Mouse (Mus musculus): ENCODE data around the gene Tgif2. TPM values are rescaled to one million over a fixed set of nuclear protein-coding genes. Genes with fewer than 3 reads are reported as not detected.
"Not testable (repeated sequence)": the region's sequence is repeated elsewhere in the genome, so short reads cannot be mapped to it uniquely, and the experiment has no call there.

Gene Tgif2
- 79.8 and 87.5 TPM in 2 replicates for polyA plus RNA-seq (2015; fragmentation: Nextera tagmentation; extraction: Ambion mirVana)

GRCm38 (mm10) chr2:156839319-156840191, at the start of gene Tgif2:
Gene Tgif2, plus strand, starts transcription at chr2:156840007.
- peak; percentile 88 for ATAC-seq (ENCODE audit: low FRiP score, low read depth)
- WGBS: under 1% methylated on average over 61 of the region's 61 CpGs
- Histone ChIP-seq H3K4me2 (replicated peaks) (peak within 1 kb of the TSS; percentile 87), H3K4me3 (peak within 1 kb of the TSS; percentile 91), H3K27ac (peak within 1 kb of the TSS; percentile 98), H3K9me3 (no peaks in the 10 kb centered on the region), H3K36me3 (peaks cover 37% of the 10 kb centered on the region), H3K4me1 (peaks cover 47% of the 10 kb centered on the region), H3K9ac (peak within 1 kb of the TSS; percentile 93), H3K27me3 (no peaks in the 10 kb centered on the region)

GRCm38 (mm10) chr2:156798516-156798915, 41.3 kb upstream of the Tgif2 start:
- Histone ChIP-seq H3K36me3 (no peaks in the 10 kb centered on the region), H3K4me3 (no peak overlapping the region), H3K4me2 (replicated peaks) (no peak overlapping the region), H3K27ac (no peak overlapping the region), H3K9ac (no peak overlapping the region), H3K4me1 (no peaks in the 10 kb centered on the region), H3K9me3 (peaks cover 3% of the 10 kb centered on the region; the same call in 1 of the 2 replicates), H3K27me3 (no peaks in the 10 kb centered on the region)
- WGBS: 68% methylated on average over 1 of the region's 1 CpGs
- ATAC-seq (ENCODE audit: low FRiP score, low read depth): no peak

GRCm38 (mm10) chr2:156801045-156801444, 38.8 kb upstream of the Tgif2 start:
- 74% methylated on average over 4 of the region's 4 CpGs for WGBS
- Histone ChIP-seq H3K27me3 (no peaks in the 10 kb centered on the region), H3K4me2 (replicated peaks) (no peak overlapping the region), H3K9ac (no peak overlapping the region), H3K9me3 (peaks cover 3% of the 10 kb centered on the region; the same call in 1 of the 2 replicates), H3K36me3 (no peaks in the 10 kb centered on the region), H3K27ac (no peak overlapping the region), H3K4me1 (no peaks in the 10 kb centered on the region), H3K4me3 (no peak overlapping the region)
- no peak for ATAC-seq (ENCODE audit: low FRiP score, low read depth)

GRCm38 (mm10) chr2:156802116-156802515, 37.7 kb upstream of the Tgif2 start:
- H3K27ac ChIP-seq; H3K9me3 ChIP-seq; ATAC-seq (ENCODE audit: low FRiP score, low read depth); H3K4me3 ChIP-seq; H3K4me1 ChIP-seq; H3K36me3 ChIP-seq; H3K27me3 ChIP-seq; H3K9ac ChIP-seq; H3K4me2 ChIP-seq (replicated peaks): not testable (repeated sequence)
- 41% methylated on average over 9 of the region's 9 CpGs for WGBS

GRCm38 (mm10) chr2:156803698-156804372, 36.0 kb upstream of the Tgif2 start:
- no peak overlapping the region for H3K27ac ChIP-seq
- H3K9me3 ChIP-seq: no peaks in the 10 kb centered on the region
- no peak for ATAC-seq (ENCODE audit: low FRiP score, low read depth)
- H3K4me2 ChIP-seq (replicated peaks): no peak overlapping the region
- H3K4me1 ChIP-seq: no peaks in the 10 kb centered on the region
- 67% methylated on average over 4 of the region's 4 CpGs for WGBS
- H3K27me3 ChIP-seq: no peaks in the 10 kb centered on the region
- H3K4me3 ChIP-seq: no peak overlapping the region
- H3K9ac ChIP-seq: no peak overlapping the region
- no peaks in the 10 kb centered on the region for H3K36me3 ChIP-seq

GRCm38 (mm10) chr2:156804589-156804988, 35.2 kb upstream of the Tgif2 start:
- Histone ChIP-seq H3K27me3 (no peaks in the 10 kb centered on the region), H3K9me3 (no peaks in the 10 kb centered on the region), H3K4me2 (replicated peaks) (no peak overlapping the region), H3K4me3 (no peak overlapping the region), H3K9ac (no peak overlapping the region), H3K27ac (no peak overlapping the region), H3K36me3 (no peaks in the 10 kb centered on the region), H3K4me1 (peaks cover under 1% of the 10 kb centered on the region; the same call in 1 of the 2 replicates)
- WGBS: 87% methylated on average over 4 of the region's 4 CpGs
- no peak for ATAC-seq (ENCODE audit: low FRiP score, low read depth)

- Histone ChIP-seq H3K4me2 (replicated peaks) (no peak overlapping the region), H3K9ac (no peak overlapping the region), H3K27me3 (no peaks in the 10 kb centered on the region), H3K9me3 (no peaks in the 10 kb centered on the region), H3K4me3 (no peak overlapping the region), H3K36me3 (no peaks in the 10 kb centered on the region), H3K27ac (no peak overlapping the region), H3K4me1 (peaks cover 3% of the 10 kb centered on the region; the same call in 1 of the 2 replicates)
- WGBS: 69% methylated on average over 6 of the region's 6 CpGs
- ATAC-seq (ENCODE audit: low FRiP score, low read depth): no peak
Measured at GRCm38 (mm10) chr2:156806886-156807285, 32.9 kb upstream of the Tgif2 start.

GRCm38 (mm10) chr2:156809579-156809978, 30.2 kb upstream of the Tgif2 start:
- 48% methylated on average over 2 of the region's 2 CpGs for WGBS
- Histone ChIP-seq H3K9me3 (no peaks in the 10 kb centered on the region), H3K4me3 (no peak overlapping the region), H3K36me3 (no peaks in the 10 kb centered on the region), H3K4me2 (replicated peaks) (no peak overlapping the region), H3K27ac (no peak overlapping the region), H3K27me3 (no peaks in the 10 kb centered on the region), H3K9ac (no peak overlapping the region), H3K4me1 (peaks cover 23% of the 10 kb centered on the region)
- ATAC-seq (ENCODE audit: low FRiP score, low read depth): peak; percentile 28; the same call in 1 of the 2 replicates

- no peak overlapping the region for H3K4me2 ChIP-seq (replicated peaks)
- H3K36me3 ChIP-seq: no peaks in the 10 kb centered on the region
- no peak overlapping the region for H3K9ac ChIP-seq
- no peak overlapping the region for H3K27ac ChIP-seq
- H3K4me1 ChIP-seq: peaks cover 34% of the 10 kb centered on the region
- ATAC-seq (ENCODE audit: low FRiP score, low read depth): no peak
- no peaks in the 10 kb centered on the region for H3K27me3 ChIP-seq
- no peak overlapping the region for H3K4me3 ChIP-seq
- WGBS: 88% methylated on average over 10 of the region's 10 CpGs
- no peaks in the 10 kb centered on the region for H3K9me3 ChIP-seq
Measured at GRCm38 (mm10) chr2:156810716-156811115, 29.1 kb upstream of the Tgif2 start.

GRCm38 (mm10) chr2:156811556-156811955, 28.3 kb upstream of the Tgif2 start:
- H3K4me3 ChIP-seq: no peak overlapping the region
- no peaks in the 10 kb centered on the region for H3K36me3 ChIP-seq
- no peaks in the 10 kb centered on the region for H3K27me3 ChIP-seq
- H3K4me2 ChIP-seq (replicated peaks): no peak overlapping the region
- no peak overlapping the region for H3K27ac ChIP-seq
- ATAC-seq (ENCODE audit: low FRiP score, low read depth): no peak
- no peak overlapping the region for H3K9ac ChIP-seq
- WGBS: 60% methylated on average over 5 of the region's 5 CpGs
- no peaks in the 10 kb centered on the region for H3K9me3 ChIP-seq
- H3K4me1 ChIP-seq: peaks cover 37% of the 10 kb centered on the region

- no peak; the same call in 1 of the 2 replicates for ATAC-seq (ENCODE audit: low FRiP score, low read depth)
- H3K27ac ChIP-seq: peak overlapping the region; percentile 52; the same call in 1 of the 2 replicates
- peaks cover 37% of the 10 kb centered on the region for H3K4me1 ChIP-seq
- H3K4me2 ChIP-seq (replicated peaks): peak overlapping the region; percentile 31; the same call in 1 of the 2 replicates
- no peak overlapping the region; the same call in 1 of the 2 replicates for H3K9ac ChIP-seq
- no peaks in the 10 kb centered on the region for H3K9me3 ChIP-seq
- no peak overlapping the region for H3K4me3 ChIP-seq
- no peaks in the 10 kb centered on the region for H3K36me3 ChIP-seq
- WGBS: 4% methylated on average over 8 of the region's 8 CpGs
- H3K27me3 ChIP-seq: no peaks in the 10 kb centered on the region
Measured at GRCm38 (mm10) chr2:156814344-156814801, 25.4 kb upstream of the Tgif2 start.

- H3K4me3 ChIP-seq: no peak overlapping the region
- no peak for ATAC-seq (ENCODE audit: low FRiP score, low read depth)
- no peaks in the 10 kb centered on the region for H3K36me3 ChIP-seq
- WGBS: 21% methylated on average over 5 of the region's 5 CpGs
- no peaks in the 10 kb centered on the region for H3K9me3 ChIP-seq
- no peaks in the 10 kb centered on the region for H3K27me3 ChIP-seq
- H3K4me2 ChIP-seq (replicated peaks): no peak overlapping the region
- no peak overlapping the region for H3K9ac ChIP-seq
- peaks cover 34% of the 10 kb centered on the region for H3K4me1 ChIP-seq
- H3K27ac ChIP-seq: no peak overlapping the region; the same call in 1 of the 2 replicates
Measured at GRCm38 (mm10) chr2:156814893-156815292, 24.9 kb upstream of the Tgif2 start.

Data from limb, embryonic 13.5 days (tissue).